Mouse (Mus musculus): ENCODE measurements around the gene Sf3a3. TPM values are rescaled to one million over a fixed set of nuclear protein-coding genes. Genes with fewer than 3 reads are reported as not detected.

Sf3a3 gene
- polyA plus RNA-seq (2015; fragmentation: Nextera tagmentation; extraction: Ambion mirVana): 91.3 and 101 TPM in 2 replicates

DNA sequence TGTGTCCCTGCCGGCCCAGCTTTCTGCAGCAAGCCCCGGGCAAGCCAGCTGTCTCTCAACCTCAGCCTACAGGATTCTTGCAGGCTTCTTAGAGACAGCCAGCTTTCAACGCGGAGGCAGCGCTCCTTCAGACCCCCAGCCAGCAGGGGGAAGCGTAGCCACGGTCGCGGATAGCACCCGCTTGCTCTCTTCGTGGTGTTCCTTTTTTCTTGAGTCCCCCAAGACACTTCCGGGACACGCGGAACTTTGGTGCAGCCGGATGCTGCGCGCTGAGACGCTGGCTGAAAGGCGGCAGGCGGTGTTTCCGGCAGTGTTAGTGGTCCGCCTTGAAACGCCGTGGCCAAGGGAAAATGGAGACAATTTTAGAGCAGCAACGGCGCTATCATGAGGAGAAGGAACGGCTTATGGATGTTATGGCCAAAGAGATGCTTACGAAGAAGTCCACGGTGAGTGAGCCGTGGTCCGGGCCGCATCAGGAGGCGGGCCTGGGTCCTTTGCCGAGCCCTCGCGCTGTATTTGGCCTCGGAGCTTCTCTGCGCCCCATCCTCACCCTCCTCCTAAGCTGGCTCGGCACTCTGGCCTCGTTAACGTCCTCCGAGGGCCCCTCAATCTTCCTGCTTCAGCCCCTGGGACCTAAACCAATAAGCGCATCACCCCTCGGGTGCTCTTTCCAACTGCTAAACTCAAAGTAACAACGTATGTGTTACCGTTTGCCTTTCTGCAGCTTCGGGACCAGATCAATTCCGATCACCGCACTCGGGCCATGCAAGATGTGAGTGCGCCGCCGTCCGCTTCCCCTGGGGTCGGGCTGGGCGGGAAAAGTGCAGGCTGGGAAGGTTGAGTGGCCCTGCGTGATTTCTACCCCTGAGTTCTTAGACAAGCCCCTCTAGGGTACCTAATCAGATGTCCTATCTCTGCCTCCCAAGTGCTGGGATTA is at the start of gene Sf3a3:
Gene Sf3a3, plus strand, starts transcription at position 232 of the 937 bp plus-strand sequence.
- ATAC-seq (ENCODE audit: low read depth): peak; percentile 85
- H3K36me3 ChIP-seq: peaks cover 42% of the 10 kb centered on the region

DNA sequence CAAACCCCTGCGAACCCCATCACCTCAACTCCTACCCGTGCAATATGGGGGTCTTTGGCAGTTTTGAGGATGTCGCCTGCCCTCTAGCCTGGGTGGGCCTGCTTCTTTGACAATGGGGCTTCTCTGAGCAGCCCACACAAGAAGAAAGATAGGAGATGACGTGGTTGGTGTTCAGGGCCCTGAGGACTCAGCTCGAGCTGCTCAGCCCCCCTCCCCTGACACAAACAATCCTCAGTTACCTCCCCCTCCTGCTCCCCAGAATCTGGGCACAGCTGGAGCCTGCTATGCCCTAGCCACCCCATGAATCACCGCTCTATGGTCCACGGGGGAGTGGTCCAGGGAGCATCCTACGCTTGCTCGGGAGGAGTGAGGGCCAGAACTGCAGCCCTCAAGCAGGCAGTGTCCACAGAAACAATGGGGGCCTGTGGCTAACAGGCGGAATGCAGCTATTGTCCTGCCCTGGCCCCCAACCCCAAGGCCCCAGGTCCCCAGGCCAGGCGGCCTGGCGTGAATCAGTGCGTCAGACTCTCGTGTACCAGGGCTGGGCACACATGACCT is 47.0 kb upstream of the Sf3a3 start:
- peaks cover 7% of the 10 kb centered on the region; the same call in 1 of the 2 replicates for H3K4me1 ChIP-seq (replicated peaks)
- H3K9ac ChIP-seq: no peak overlapping the region
- 31% methylated on average over 14 of the region's 14 CpGs for WGBS (ENCODE audit: insufficient replicate concordance)
- DNase-seq (no peak), ATAC-seq (ENCODE audit: low read depth) (no peak)
- no peaks in the 10 kb centered on the region for H3K9me3 ChIP-seq (replicated peaks)
- H3K36me3 ChIP-seq: no peaks in the 10 kb centered on the region
- no peak overlapping the region for H3K4me2 ChIP-seq
- peaks cover 94% of the 10 kb centered on the region for H3K27me3 ChIP-seq
- H3K27ac ChIP-seq: no peak overlapping the region
- no peak overlapping the region for H3K4me3 ChIP-seq (replicated peaks)

More for the DNA sequence above, at the start of gene Sf3a3:
- Histone ChIP-seq H3K27ac (peak within 1 kb of the TSS; percentile 85), H3K27me3 (no peaks in the 10 kb centered on the region), H3K4me3 (replicated peaks) (peak within 1 kb of the TSS; percentile 96), H3K9me3 (replicated peaks) (no peaks in the 10 kb centered on the region), H3K9ac (peak within 1 kb of the TSS; percentile 96), H3K4me1 (replicated peaks) (peaks cover 55% of the 10 kb centered on the region), H3K4me2 (peak within 1 kb of the TSS; percentile 82)
- WGBS (ENCODE audit: insufficient replicate concordance): under 1% methylated on average over 57 of the region's 57 CpGs
- peak; percentile 89 for DNase-seq

DNA sequence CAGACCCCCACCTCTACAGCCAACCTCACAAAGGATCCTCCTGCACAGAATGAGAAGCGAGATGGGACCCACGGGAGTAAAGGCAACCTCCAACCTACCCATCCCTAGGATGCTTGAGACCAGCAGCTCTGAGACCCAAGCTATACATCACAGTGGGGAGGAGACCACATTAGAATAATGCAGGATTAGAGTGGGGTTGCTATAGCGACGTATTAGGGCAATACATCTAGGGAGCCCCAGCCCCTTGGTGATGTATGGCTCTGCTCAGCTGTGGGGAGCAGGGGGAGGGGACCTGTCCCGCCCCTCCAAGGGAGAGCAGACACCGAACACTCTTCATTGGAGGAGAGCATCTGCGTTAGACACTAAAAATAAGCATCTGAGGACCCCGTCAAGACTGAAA is 46.5 kb upstream of the Sf3a3 start:
- Histone ChIP-seq H3K27me3 (peaks cover 94% of the 10 kb centered on the region), H3K4me1 (replicated peaks) (peaks cover 8% of the 10 kb centered on the region; the same call in 1 of the 2 replicates), H3K4me3 (replicated peaks) (no peak overlapping the region), H3K4me2 (no peak overlapping the region), H3K9me3 (replicated peaks) (no peaks in the 10 kb centered on the region), H3K9ac (no peak overlapping the region), H3K36me3 (no peaks in the 10 kb centered on the region), H3K27ac (no peak overlapping the region)
- no peak for DNase-seq
- no peak for ATAC-seq (ENCODE audit: low read depth)
- 27% methylated on average over 8 of the region's 8 CpGs for WGBS (ENCODE audit: insufficient replicate concordance)

GRCm38 (mm10) chr4:124670232-124670631 is 44.3 kb upstream of the Sf3a3 start:
- H3K36me3 ChIP-seq: no peaks in the 10 kb centered on the region
- H3K4me1 ChIP-seq (replicated peaks): peaks cover 8% of the 10 kb centered on the region; the same call in 1 of the 2 replicates
- no peak for DNase-seq
- no peak overlapping the region for H3K9ac ChIP-seq
- H3K27ac ChIP-seq: no peak overlapping the region
- no peak; the same call in 1 of the 2 replicates for ATAC-seq (ENCODE audit: low read depth)
- peaks cover 88% of the 10 kb centered on the region for H3K27me3 ChIP-seq
- H3K4me3 ChIP-seq (replicated peaks): no peak overlapping the region
- WGBS (ENCODE audit: insufficient replicate concordance): 48% methylated on average over 8 of the region's 8 CpGs
- no peak overlapping the region for H3K4me2 ChIP-seq
- H3K9me3 ChIP-seq (replicated peaks): no peaks in the 10 kb centered on the region

GRCm38 (mm10) chr4:124671583-124671982 is 43.0 kb upstream of the Sf3a3 start:
- no peak overlapping the region for H3K4me3 ChIP-seq (replicated peaks)
- 13% methylated on average over 7 of the region's 7 CpGs for WGBS (ENCODE audit: insufficient replicate concordance)

DNA sequence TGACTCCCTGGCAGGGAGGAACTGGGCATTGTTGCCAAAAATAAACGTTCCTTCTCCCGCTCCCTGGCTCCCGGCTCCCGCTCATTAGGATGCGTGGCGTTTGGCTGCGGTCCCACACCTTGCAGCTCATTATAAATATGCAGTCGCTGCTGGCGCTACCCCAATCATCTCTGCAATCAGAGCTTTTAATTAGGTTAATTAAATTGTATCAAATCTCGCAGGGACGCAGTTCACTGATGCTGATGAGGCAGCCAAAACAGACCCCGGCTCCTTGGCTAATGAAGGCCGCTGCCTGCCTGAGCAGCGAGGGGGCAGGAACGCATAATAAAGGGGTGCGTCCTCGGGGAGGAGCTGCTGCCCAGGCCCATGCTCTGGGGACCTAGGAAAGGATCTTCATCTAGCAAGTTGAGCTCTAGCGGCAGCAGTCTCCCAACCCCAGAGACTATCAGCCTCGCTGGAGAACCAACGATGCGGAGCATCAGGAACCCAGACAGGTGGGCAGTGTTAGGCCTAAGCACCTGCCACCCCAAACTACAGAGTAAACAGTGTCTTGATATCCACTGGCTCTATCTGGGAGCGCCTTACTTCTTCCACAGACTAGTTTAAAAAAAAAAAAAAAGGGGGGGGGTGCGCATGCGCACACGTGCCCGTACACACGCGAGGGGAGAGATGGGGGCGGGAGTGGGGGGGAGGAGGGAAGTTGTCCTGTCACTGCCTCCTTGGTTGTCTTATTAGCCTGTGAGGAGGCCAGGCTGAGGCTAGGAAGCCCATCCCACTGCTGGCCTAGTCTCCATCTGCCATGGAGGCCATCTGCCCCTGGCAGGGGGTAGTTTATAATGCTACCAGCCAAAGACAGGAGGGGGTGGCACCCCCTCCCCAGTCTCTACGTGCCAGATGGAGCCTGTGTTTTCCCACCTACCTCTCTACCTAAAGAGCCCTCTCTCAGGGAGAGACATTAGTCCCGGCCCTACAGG is 41.9 kb upstream of the Sf3a3 start:
- Histone ChIP-seq H3K27ac (no peak overlapping the region), H3K4me2 (peak overlapping the region; percentile 24), H3K9me3 (replicated peaks) (no peaks in the 10 kb centered on the region), H3K9ac (no peak overlapping the region), H3K36me3 (peaks cover 14% of the 10 kb centered on the region), H3K4me1 (replicated peaks) (peaks cover 8% of the 10 kb centered on the region; the same call in 1 of the 2 replicates), H3K27me3 (peaks cover 64% of the 10 kb centered on the region), H3K4me3 (replicated peaks) (no peak overlapping the region)
- 7% methylated on average over 31 of the region's 31 CpGs for WGBS (ENCODE audit: insufficient replicate concordance)
- DNase-seq: no peak
- no peak for ATAC-seq (ENCODE audit: low read depth)

More at GRCm38 (mm10) chr4:124671583-124671982, 43.0 kb upstream of the Sf3a3 start:
- H3K9ac ChIP-seq: no peak overlapping the region
- no peak overlapping the region for H3K4me2 ChIP-seq
- no peaks in the 10 kb centered on the region for H3K9me3 ChIP-seq (replicated peaks)
- H3K4me1 ChIP-seq (replicated peaks): peaks cover 8% of the 10 kb centered on the region; the same call in 1 of the 2 replicates
- H3K27me3 ChIP-seq: peaks cover 74% of the 10 kb centered on the region
- H3K27ac ChIP-seq: no peak overlapping the region
- DNase-seq: no peak
- H3K36me3 ChIP-seq: 0 out of 2 replicates have a peak, but pooled peaks cover 8% of the 10 kb centered on the region
- ATAC-seq (ENCODE audit: low read depth): no peak

GRCm38 (mm10) chr4:124674334-124675032 is 40.1 kb upstream of the Sf3a3 start:
- Histone ChIP-seq H3K4me2 (no peak overlapping the region), H3K27me3 (peaks cover 47% of the 10 kb centered on the region), H3K27ac (no peak overlapping the region), H3K4me1 (replicated peaks) (peaks cover 8% of the 10 kb centered on the region; the same call in 1 of the 2 replicates), H3K9me3 (replicated peaks) (no peaks in the 10 kb centered on the region), H3K36me3 (peaks cover 26% of the 10 kb centered on the region), H3K9ac (no peak overlapping the region), H3K4me3 (replicated peaks) (no peak overlapping the region)
- DNase-seq (no peak), ATAC-seq (ENCODE audit: low read depth) (no peak; the same call in 1 of the 2 replicates)
- WGBS (ENCODE audit: insufficient replicate concordance): 73% methylated on average over 17 of the region's 17 CpGs

DNA sequence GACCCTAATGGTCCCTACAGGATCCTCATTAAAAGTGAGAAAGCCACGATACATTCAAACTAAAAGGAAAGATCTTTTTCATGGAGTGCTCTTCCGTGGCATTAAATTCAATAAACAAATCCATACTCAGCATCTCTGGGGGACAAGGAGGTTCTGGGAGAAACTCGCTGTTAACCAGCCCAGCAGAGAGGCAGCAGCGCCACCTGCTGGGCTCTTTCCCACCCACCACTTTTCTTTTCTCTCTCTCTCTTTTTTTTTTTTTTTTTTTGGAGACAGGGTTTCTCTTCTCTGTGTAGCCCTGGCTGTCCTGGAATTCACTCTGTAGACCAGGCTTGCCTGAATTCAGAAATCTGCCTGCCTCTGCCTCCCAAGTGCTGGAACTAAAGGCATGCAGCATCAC is 39.5 kb upstream of the Sf3a3 start:
- WGBS (ENCODE audit: insufficient replicate concordance): 5% methylated on average over 4 of the region's 4 CpGs
- no peak overlapping the region for H3K4me3 ChIP-seq (replicated peaks)
- DNase-seq (peak; percentile 20), ATAC-seq (ENCODE audit: low read depth) (no peak)
- peaks cover 46% of the 10 kb centered on the region for H3K27me3 ChIP-seq
- H3K4me2 ChIP-seq: no peak overlapping the region
- no peak overlapping the region for H3K27ac ChIP-seq
- H3K9ac ChIP-seq: no peak overlapping the region
- H3K4me1 ChIP-seq (replicated peaks): peaks cover 8% of the 10 kb centered on the region; the same call in 1 of the 2 replicates
- H3K9me3 ChIP-seq (replicated peaks): no peaks in the 10 kb centered on the region
- peaks cover 32% of the 10 kb centered on the region for H3K36me3 ChIP-seq

- Histone ChIP-seq H3K9me3 (replicated peaks) (no peaks in the 10 kb centered on the region), H3K4me1 (replicated peaks) (peaks cover 8% of the 10 kb centered on the region; the same call in 1 of the 2 replicates), H3K27ac (no peak overlapping the region), H3K27me3 (peaks cover 37% of the 10 kb centered on the region), H3K36me3 (peaks cover 41% of the 10 kb centered on the region), H3K9ac (no peak overlapping the region), H3K4me2 (no peak overlapping the region), H3K4me3 (replicated peaks) (no peak overlapping the region)
- 83% methylated on average over 6 of the region's 6 CpGs for WGBS (ENCODE audit: insufficient replicate concordance)
- ATAC-seq (ENCODE audit: low read depth) (no peak), DNase-seq (no peak)
Measured at GRCm38 (mm10) chr4:124675958-124676357, 38.6 kb upstream of the Sf3a3 start.

DNA sequence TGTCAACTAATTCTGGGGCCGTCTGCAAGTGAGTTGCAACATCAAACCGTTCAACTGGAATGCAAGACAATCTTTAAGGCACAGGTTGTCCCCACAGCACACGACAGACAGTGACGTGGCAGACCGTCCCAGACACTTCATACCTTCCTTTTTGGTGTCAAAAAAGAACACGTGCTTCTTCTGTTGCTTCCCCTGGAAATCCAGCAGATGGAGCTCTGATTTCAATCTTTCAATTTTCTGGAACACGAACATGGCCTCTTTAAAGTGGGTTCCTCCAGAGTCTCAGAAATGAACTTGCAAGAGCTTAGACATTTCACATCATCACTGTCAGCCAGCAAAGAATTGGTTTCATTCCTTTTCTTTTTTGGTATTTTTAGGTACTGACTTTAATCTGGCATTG is 32.3 kb upstream of the Sf3a3 start:
- H3K9ac ChIP-seq: no peak overlapping the region
- H3K4me3 ChIP-seq (replicated peaks): no peak overlapping the region
- H3K4me1 ChIP-seq (replicated peaks): no peaks in the 10 kb centered on the region
- H3K9me3 ChIP-seq (replicated peaks): no peaks in the 10 kb centered on the region
- no peaks in the 10 kb centered on the region for H3K27me3 ChIP-seq
- H3K27ac ChIP-seq: no peak overlapping the region
- H3K36me3 ChIP-seq: peaks cover 87% of the 10 kb centered on the region
- WGBS (ENCODE audit: insufficient replicate concordance): 64% methylated on average over 7 of the region's 7 CpGs
- no peak overlapping the region for H3K4me2 ChIP-seq
- ATAC-seq (ENCODE audit: low read depth) (no peak), DNase-seq (no peak)
